Mouse (Mus musculus) heart, postnatal 0 days (tissue): Measurements from ENCODE around the gene Taf7l.

Experiments
- CTCF ChIP-seq: IDR thresholded peaks from 2 replicates; pipeline ENCODE4 v1.5.1; 2016; ENCODE audit warnings: antibody characterized with exemption, control low read depth, low read depth
- EP300 ChIP-seq: IDR thresholded peaks from 2 replicates; pipeline ENCODE4 v1.6.1; 2016; ENCODE audit warnings: antibody characterized with exemption, low read depth

DNA sequence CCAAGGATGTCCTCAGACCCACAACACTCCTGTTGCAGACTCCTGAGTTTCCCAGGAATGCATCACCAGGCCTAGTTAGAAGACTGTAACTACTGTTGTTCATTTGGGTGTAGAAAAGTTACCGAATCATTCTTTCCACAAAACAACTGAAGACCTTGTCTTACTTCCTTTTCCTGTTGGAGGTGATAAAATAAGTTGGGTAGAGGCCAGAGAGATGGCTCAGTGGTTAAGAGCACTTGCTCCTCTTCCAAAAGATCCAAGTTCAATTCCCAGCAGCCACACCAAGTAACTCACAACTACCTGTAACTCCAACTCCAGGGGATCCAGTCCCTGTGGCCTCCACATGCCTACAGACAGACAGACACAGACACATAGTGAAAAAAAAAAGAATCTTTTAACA, 64.2 kb downstream of the Taf7l start:
- TF ChIP-seq CTCF (no peak), EP300 (no peak)
